Mouse (Mus musculus) cerebellum, adult 11 months (tissue): ENCODE measurements at regions not wholly inside any gene's neighbourhood (a gene's known extent, or its start where the extent isn't known, plus 50 kb on each side); places are given as distances from the start of the nearest gene placed in this dataset.
"Not testable (repeated sequence)": the region's sequence is repeated elsewhere in the genome, so short reads cannot be mapped to it uniquely, and the experiment has no call there.

ENCODE experiments used
- DNase-seq: peaks from one replicate; pipeline ENCODE4 v3.0.0; 2022

GRCm38 (mm10) chr11:12589757-12590373, 125.1 kb upstream of the Cobl start:
- no peak for DNase-seq

- not testable (repeated sequence) for DNase-seq
These were observed 120.3 kb upstream of the Cobl start for GRCm38 (mm10) chr11:12584851-12585680.

GRCm38 (mm10) chr11:12578999-12579576, 114.3 kb upstream of the Cobl start:
- DNase-seq: peak; percentile 0

- no peak for DNase-seq
These were observed 94.9 kb upstream of the Cobl start for GRCm38 (mm10) chr11:12559663-12560062.

GRCm38 (mm10) chr11:12558995-12559633, 94.4 kb upstream of the Cobl start:
- DNase-seq: no peak

GRCm38 (mm10) chr11:12558176-12558575, 93.4 kb upstream of the Cobl start:
- no peak for DNase-seq

GRCm38 (mm10) chr11:12545771-12546170, 81.0 kb upstream of the Cobl start:
- DNase-seq: no peak

GRCm38 (mm10) chr11:12543042-12543441, 78.3 kb upstream of the Cobl start:
- no peak for DNase-seq

- DNase-seq: no peak
These were observed 75.6 kb upstream of the Cobl start for GRCm38 (mm10) chr11:12540333-12540870.

- no peak for DNase-seq
These were observed 70.3 kb upstream of the Cobl start for GRCm38 (mm10) chr11:12535063-12535462.

GRCm38 (mm10) chr11:12532288-12532687, 67.5 kb upstream of the Cobl start:
- DNase-seq: peak; percentile 3

- DNase-seq: not testable (repeated sequence)
These were observed 57.3 kb upstream of the Cobl start for GRCm38 (mm10) chr11:12522063-12522462.

GRCm38 (mm10) chr11:12521286-12521685, 56.5 kb upstream of the Cobl start:
- no peak for DNase-seq

GRCm38 (mm10) chr11:12516374-12516773, 51.6 kb upstream of the Cobl start:
- no peak for DNase-seq
